Mouse (Mus musculus): ENCODE data around the gene Rere.

Rere gene

GRCm38 (mm10) chr4:150661886-150662285 lies 380.4 kb downstream of the Rere start:
- DNase-seq (ENCODE audit: low spot score): no peak

- peak; percentile 75 for DNase-seq (ENCODE audit: low spot score)
These were observed 381.7 kb downstream of the Rere start for GRCm38 (mm10) chr4:150663192-150663591.

- no peak for DNase-seq (ENCODE audit: low spot score)
These were observed 383.3 kb downstream of the Rere start for GRCm38 (mm10) chr4:150664726-150665125.

GRCm38 (mm10) chr4:150665806-150666205 lies 384.4 kb downstream of the Rere start:
- no peak for DNase-seq (ENCODE audit: low spot score)
